Mouse (Mus musculus) thymus, postnatal 14 days (tissue): Measurements from ENCODE around the gene Atad5.

ENCODE experiments used
- DNase-seq: peaks from one replicate; pipeline ENCODE4 v3.0.0; 2021

Gene Atad5

GRCm38 (mm10) chr11:80088917-80089816 is at the start of gene Atad5:
TSS of gene Atad5 (plus strand) at chr11:80089400.
- peak; percentile 92 for DNase-seq

GRCm38 (mm10) chr11:80042615-80043418 is 46.4 kb upstream of the Atad5 start:
- DNase-seq, result peak; percentile 63

DNA sequence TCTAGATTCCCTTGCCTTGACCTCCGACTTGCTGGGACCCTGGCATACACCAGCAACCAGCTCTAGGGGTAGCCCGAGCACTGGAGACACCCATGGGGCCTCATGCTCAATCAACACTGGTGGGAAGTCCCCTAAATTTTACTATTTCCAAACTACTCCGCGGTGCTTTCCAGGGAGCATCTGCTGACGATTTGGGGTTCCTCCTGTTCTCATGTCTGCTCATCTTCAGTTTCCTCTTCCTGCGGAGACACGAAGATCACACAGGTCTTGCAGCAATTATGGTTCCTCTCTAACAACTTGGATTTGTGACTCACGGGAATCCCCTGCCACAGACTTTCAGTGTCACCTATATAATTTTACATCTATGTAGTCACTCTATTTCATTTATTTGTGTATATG is 45.8 kb upstream of the Atad5 start:
- no peak for DNase-seq

DNA sequence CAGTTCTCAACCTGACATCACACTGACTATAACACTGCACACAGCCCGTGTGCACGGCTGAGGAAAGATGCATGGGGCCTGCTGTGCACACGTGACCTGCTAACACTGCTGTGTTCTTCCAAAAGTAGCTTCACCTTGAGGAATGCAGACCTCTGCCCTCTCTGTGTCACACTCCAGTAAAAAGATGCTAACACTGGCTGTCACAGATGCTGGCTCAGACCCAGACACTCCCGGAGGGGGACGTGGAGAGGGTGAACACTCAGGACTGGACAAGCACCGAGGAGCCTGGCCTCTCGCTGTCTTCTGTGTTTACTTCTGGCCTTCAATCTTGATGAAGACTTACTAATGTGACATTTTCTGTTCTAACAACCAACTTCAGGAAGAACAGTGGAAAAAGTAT is 42.3 kb upstream of the Atad5 start:
- no peak for DNase-seq

DNA sequence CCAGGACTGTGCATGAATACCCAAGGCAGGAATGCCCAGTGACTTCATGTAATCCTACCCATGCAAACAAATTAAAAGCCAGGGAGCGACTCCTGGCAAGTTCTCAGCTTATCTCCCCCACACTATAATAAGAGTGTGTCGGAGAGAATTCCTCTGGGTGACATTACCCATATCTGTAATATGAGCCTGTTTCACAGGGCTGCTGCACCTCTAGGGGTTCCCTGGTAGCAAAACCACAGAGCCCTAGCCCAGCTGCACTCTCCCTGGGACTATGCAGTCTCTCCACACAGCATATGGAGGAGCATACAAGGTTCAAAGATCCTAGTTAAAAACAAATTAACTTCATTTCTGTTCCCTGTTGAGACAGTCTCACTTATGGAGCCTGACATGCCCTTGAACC is 39.1 kb upstream of the Atad5 start:
- no peak for DNase-seq

DNA sequence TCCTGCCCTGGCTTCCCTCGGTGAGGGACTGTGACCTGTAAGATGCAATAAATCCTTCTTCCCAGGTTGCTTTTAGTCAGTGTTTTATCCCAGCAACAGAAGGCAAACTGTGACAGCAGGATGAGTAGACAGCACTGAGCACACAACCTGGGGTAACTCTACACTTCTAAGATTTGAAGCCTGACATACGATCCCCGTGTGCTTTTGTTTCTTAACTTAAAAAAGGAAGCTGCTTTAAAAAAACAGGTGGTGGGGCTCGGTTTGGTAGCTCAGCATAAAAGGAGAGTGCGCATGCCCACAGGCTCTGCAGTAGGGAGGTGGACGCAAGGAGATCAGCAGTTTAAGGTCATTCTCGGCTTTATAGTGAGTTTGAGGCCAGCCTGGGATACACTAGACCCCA is 36.7 kb upstream of the Atad5 start:
- DNase-seq, result no peak

DNA sequence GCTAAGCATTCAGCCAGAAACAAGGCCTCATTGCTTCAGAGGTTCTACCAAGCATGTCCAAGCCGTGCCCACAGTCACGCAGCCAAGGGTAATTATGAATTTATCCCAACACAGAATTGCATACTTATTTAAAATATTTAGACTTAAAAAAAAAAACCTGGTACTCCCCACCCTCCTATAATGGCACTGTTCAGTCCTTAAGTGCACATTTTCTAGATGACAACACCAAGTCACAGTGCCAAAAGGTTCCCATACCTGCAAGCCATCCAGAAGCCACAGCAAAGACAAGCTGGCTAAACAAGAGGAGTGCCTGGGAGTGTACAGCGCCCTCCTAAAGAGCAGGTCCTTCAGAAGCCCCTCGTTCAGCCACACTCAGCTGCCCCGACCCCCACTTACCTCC is 36.0 kb upstream of the Atad5 start:
- DNase-seq, result no peak

GRCm38 (mm10) chr11:80054659-80055058 is 34.5 kb upstream of the Atad5 start:
- DNase-seq, result no peak

- no peak for DNase-seq
Observed at GRCm38 (mm10) chr11:80056141-80056540, 33.1 kb upstream of the Atad5 start.

- DNase-seq, result no peak
Observed at GRCm38 (mm10) chr11:80062159-80062558, 27.0 kb upstream of the Atad5 start.

DNA sequence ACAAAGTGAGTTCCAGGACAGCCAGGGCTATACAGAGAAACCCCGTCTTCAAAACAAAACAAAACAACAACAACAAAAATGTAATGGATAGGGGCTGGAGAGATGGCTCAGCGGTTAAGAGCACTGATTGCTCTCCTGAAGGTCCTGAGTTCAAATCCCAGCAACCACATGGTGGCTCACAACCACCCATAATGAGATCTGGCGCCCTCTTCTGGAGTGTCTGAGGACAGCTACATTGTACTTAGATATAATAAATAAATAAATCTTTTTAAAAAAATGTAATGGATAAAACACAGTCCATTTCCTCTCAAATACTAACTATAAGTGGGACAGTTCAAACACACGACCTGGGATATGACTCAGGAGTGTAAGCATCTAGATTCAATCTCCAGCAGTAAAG is 22.8 kb upstream of the Atad5 start:
- DNase-seq, result peak; percentile 47

DNA sequence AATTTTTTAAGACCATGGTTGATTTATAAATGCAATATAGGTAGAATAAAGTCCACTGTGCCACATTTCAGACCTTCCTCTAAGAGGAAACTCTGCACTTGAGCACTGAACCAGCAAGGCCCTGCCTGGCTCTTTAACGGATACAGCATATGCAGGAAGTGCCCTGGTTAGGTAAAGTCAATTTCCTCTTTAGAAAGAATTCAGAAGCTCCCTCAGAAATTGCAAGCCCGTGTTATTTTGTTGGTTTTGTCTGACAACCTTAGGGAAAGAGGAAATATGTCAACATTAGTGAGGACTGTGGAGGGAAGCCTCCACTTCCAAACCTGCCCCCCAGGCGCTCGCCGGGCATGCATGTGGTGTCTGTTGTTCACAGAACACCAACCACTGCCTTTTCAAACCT is 21.6 kb upstream of the Atad5 start:
- peak; percentile 62 for DNase-seq

GRCm38 (mm10) chr11:80069815-80070214 is 19.4 kb upstream of the Atad5 start:
- no peak for DNase-seq

- no peak for DNase-seq
Observed at GRCm38 (mm10) chr11:80071039-80071438, 18.2 kb upstream of the Atad5 start.

- no peak for DNase-seq
Observed at GRCm38 (mm10) chr11:80072365-80072764, 16.8 kb upstream of the Atad5 start.

- no peak for DNase-seq
Observed at GRCm38 (mm10) chr11:80075608-80076277, 13.5 kb upstream of the Atad5 start.

DNA sequence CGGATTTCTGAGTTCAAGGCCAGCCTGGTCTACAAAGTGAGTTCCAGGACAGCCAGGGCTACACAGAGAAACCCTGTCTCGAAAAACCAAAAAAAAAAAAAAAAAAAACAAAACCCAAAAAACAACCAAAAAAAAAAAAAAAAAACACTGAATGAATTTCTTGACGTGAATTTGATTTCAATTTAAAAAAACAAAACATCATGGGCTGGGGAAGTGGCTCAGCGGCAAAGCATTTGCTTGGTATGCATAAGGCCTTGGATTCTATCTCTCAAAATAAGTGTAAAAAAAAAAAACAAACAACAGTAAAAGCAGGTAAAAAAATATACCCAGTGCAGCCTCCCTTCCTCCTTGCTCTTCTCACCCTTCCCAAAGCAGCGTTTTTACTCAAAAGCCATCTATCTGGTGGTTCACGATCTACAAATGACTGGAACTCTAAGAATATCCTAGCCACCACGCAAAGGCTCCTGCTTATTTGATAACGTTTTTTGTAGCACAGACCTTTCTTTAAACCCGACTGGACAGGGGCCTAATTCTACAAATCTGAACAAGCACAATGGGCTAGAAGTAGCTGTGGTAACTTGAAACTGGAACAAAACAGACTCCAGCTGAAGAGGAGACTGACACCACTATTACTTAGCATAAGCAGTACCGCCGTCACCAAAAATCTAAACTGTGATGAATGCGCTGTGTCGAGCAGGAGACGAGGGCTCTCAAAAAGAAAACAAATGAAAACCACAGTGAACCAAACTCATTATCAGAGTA is 11.2 kb upstream of the Atad5 start:
- DNase-seq, result no peak

- no peak for DNase-seq
Observed at GRCm38 (mm10) chr11:80078831-80079230, 10.4 kb upstream of the Atad5 start.

DNA sequence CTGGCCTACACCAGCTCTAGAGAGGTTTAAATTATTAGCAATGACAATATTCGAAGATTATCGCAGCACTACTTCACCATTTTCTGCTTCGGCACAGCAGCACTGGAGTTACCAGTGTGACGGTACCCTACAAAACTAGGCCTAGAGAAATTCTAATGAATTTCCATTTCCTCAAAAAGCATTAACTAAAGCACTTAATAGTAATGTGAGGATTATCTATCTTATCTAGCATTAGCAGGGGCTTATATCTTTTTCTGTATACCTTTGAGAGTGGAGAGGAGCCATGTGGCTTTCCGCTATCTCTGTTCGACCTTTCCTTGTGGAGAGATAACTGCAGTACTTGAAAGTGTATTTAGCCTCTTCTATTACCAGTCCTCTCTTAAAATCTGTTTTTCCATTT is 9.4 kb upstream of the Atad5 start:
- no peak for DNase-seq

DNA sequence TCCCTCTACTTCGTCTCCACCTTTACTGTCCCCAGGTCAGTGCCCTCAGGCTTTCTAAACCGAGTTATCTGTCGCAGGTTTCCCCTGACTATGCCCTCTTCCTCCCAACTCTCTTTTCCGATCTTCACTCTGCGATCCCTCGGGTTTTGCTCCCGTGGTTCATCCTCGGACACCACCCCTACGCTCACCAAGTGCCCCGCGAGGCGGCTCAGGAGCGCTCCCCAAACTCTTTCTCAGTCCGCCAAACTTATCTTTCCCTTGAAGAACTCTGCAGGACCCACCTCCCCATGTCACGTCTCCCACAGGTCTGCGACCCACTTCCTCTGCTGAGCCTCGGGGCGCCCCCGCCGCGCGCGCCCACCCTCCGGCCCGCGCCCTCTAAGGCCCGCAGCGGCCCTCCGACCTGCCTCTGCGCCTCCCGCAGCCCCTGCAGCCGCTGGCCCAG is 8.8 kb upstream of the Atad5 start:
- no peak for DNase-seq

DNA sequence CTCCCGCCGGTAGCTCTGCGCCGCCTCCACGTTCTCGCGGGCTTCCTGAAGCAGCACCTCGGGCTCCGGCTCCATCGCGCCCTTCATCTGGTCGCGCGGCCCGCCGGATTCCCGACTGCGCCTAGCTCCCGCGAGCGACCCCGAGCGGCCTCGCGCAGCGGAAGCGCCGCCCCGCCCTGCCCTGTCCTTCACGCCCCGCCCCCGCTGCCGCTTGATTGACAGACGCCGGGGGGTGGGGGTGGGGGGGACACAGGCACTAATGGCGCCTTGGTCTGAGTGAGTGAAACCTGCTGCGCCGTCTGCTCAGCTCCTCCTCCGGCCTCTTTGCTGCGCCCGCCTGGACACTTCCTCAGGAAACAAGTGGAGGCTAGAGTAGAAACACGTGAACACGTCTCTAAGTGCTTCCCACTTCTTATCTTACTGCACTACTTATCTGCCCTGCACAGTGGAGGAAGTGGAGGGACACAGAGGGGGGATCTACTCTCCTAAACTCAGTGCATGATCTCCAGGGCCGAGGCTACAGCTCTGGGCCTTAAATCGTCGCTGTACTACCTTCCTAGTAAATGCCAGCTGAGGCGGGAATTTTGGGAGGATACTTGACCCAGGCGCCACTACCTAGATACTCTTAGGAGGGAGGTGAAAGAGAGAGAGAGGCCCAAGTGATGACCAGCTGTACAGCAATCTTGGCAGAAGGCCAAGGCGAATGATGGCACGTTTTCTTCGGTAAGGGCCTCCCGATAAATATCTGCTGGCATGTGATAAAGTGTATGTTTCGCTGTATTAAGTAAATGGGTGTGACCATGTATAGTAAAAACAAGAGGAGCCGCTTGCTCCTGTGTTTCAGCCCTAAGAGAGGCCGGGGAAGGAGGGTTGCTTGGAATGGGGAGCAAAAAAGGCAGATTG is 8.1 kb upstream of the Atad5 start, which contains the start of gene Crlf3:
TSS of gene Crlf3 (minus strand) at position 166 of the 903 bp plus-strand sequence.
- peak; percentile 97 for DNase-seq
